Mouse (Mus musculus) neural tube, embryonic 14.5 days (tissue): ENCODE measurements around the gene Tuba1b. TPM values are rescaled to one million over a fixed set of nuclear protein-coding genes. Genes with fewer than 3 reads are reported as not detected.
"Not testable (repeated sequence)": the region's sequence is repeated elsewhere in the genome, so short reads cannot be mapped to it uniquely, and the experiment has no call there.

ENCODE experiments used
- ATAC-seq: fragments of 200-750 bp; cut with Nextera tagmentation; 2 replicates; pipeline ENCODE4 v1.8.0; 2017; ENCODE audit warnings: low read depth, mild to moderate bottlenecking, moderate TSS enrichment, moderate library complexity
- H3K27ac ChIP-seq: fragments of 300-500 bp; sonication (generic); 2 replicates; pipeline ENCODE4 v1.5.1; 2014; ENCODE audit warnings: low read depth, mild to moderate bottlenecking, control low read depth, low read length, moderate library complexity, mixed read lengths
- H3K27me3 ChIP-seq: fragments of 300-500 bp; sonication (generic); 2 replicates; pipeline ENCODE4 v1.6.1; 2014; ENCODE audit warnings: low read length; ENCODE audit not compliant: control insufficient read depth, insufficient read depth
- H3K36me3 ChIP-seq: fragments of 300-500 bp; sonication (generic); 2 replicates; pipeline ENCODE4 v1.6.1; 2014; ENCODE audit warnings: low read length, mixed read lengths; ENCODE audit not compliant: control insufficient read depth, insufficient read depth
- H3K4me1 ChIP-seq: fragments of 300-500 bp; sonication (generic); 2 replicates; pipeline ENCODE4 v1.6.1; 2014; ENCODE audit warnings: low read length; ENCODE audit not compliant: control insufficient read depth, insufficient read depth
- H3K4me2 ChIP-seq: fragments of 300-500 bp; sonication (generic); 2 replicates; pipeline ENCODE4 v1.6.1; 2014; ENCODE audit warnings: mild to moderate bottlenecking, low read depth, low read length, control low read depth
- H3K4me3 ChIP-seq: fragments of 300-500 bp; sonication (generic); 2 replicates; pipeline ENCODE4 v1.5.1; 2014; ENCODE audit warnings: low read depth, low read length, control low read depth, mixed read lengths
- H3K9ac ChIP-seq: fragments of 300-500 bp; sonication (generic); replicated peaks from 2 replicates; pipeline ENCODE4 v1.6.1; 2014; ENCODE audit warnings: low read depth, mild to moderate bottlenecking, control low read depth, low read length, mixed read lengths
- H3K9me3 ChIP-seq: fragments of 300-500 bp; sonication (generic); 2 replicates; pipeline ENCODE4 v1.6.1; 2016; ENCODE audit warnings: low read length; ENCODE audit not compliant: control insufficient read depth
- WGBS: fragments of 180-500 bp; shearing (Covaris S2); extraction: QIAGEN DNeasy Blood & Tissue Kit; methylation state at CpG from one replicate; pipeline ENCODE4 v1.1.7; 2014; 5-methylcytosine and 5-hydroxymethylcytosine counted together
- polyA plus RNA-seq: library from polyadenylated mRNA; unstranded; fragments of >200 nt; fragmentation: Nextera tagmentation; extraction: Ambion mirVana; gene quantifications from 2 replicates; pipeline ENCODE4 v1.2.1, GENCODE M21; 2014

Tuba1b gene
- polyA plus RNA-seq, 1 experiment from 2014 or later = 1,301 TPM

- whole genome bisulfite sequencing = 51% methylated on average over 4 of the region's 4 CpGs
- no peaks in the 10 kb centered on the region for H3K27me3 ChIP-seq
- peak overlapping the region; percentile 84; the same call in 1 of the 2 replicates for H3K4me3 ChIP-seq
- H3K4me2 ChIP-seq = peak overlapping the region; percentile 63
- peaks cover 2% of the 10 kb centered on the region; the same call in 1 of the 2 replicates for H3K36me3 ChIP-seq
- H3K27ac ChIP-seq = peak overlapping the region; percentile 99
- H3K9ac ChIP-seq = peak overlapping the region; percentile 100
- H3K9me3 ChIP-seq = no peaks in the 10 kb centered on the region
- H3K4me1 ChIP-seq = peaks cover 13% of the 10 kb centered on the region; the same call in 1 of the 2 replicates
- no peak for ATAC-seq
Observed at GRCm38 (mm10) chr15:98956000-98956399, 21.6 kb upstream of the Tuba1b start.

- Histone ChIP-seq H3K4me3 (peak overlapping the region; percentile 84), H3K4me2 (peak overlapping the region; percentile 63), H3K27me3 (no peaks in the 10 kb centered on the region), H3K9ac (peak overlapping the region; percentile 100), H3K4me1 (peaks cover 13% of the 10 kb centered on the region; the same call in 1 of the 2 replicates), H3K36me3 (peaks cover 3% of the 10 kb centered on the region; the same call in 1 of the 2 replicates), H3K9me3 (no peaks in the 10 kb centered on the region), H3K27ac (peak overlapping the region; percentile 99)
- 32% methylated on average over 4 of the region's 4 CpGs for WGBS
- no peak for ATAC-seq
Observed at GRCm38 (mm10) chr15:98955324-98955723, 21.0 kb upstream of the Tuba1b start.

GRCm38 (mm10) chr15:98954425-98955253, 20.3 kb upstream of the Tuba1b start:
- ATAC-seq = peak; percentile 7; the same call in 1 of the 2 replicates
- H3K27ac ChIP-seq = peak overlapping the region; percentile 99
- peak overlapping the region; percentile 100 for H3K9ac ChIP-seq
- H3K9me3 ChIP-seq = no peaks in the 10 kb centered on the region
- peaks cover 13% of the 10 kb centered on the region; the same call in 1 of the 2 replicates for H3K4me1 ChIP-seq
- peaks cover 5% of the 10 kb centered on the region; the same call in 1 of the 2 replicates for H3K36me3 ChIP-seq
- peak overlapping the region; percentile 84 for H3K4me3 ChIP-seq
- 3% methylated on average over 14 of the region's 14 CpGs for WGBS
- H3K4me2 ChIP-seq = peak overlapping the region; percentile 63
- no peaks in the 10 kb centered on the region for H3K27me3 ChIP-seq

GRCm38 (mm10) chr15:98953401-98954356, 19.3 kb upstream of the Tuba1b start, which contains the start of the genes Gm49450 and Tuba1a:
Gm49450 (minus strand) TSS chr15:98953551.
Tuba1a (minus strand) TSS chr15:98953703.
- ATAC-seq = peak; percentile 97
- peak within 1 kb of the TSS; percentile 100 for H3K9ac ChIP-seq
- peaks cover 10% of the 10 kb centered on the region; the same call in 1 of the 2 replicates for H3K36me3 ChIP-seq
- H3K9me3 ChIP-seq = no peaks in the 10 kb centered on the region
- H3K4me2 ChIP-seq = peak within 1 kb of the TSS; percentile 63
- WGBS = 2% methylated on average over 28 of the region's 28 CpGs
- H3K27ac ChIP-seq = peak within 1 kb of the TSS; percentile 99
- no peaks in the 10 kb centered on the region for H3K27me3 ChIP-seq
- H3K4me3 ChIP-seq = peak within 1 kb of the TSS; percentile 84
- peaks cover 16% of the 10 kb centered on the region; the same call in 1 of the 2 replicates for H3K4me1 ChIP-seq

GRCm38 (mm10) chr15:98952751-98953400, 18.5 kb upstream of the Tuba1b start:
- WGBS = under 1% methylated on average over 41 of the region's 41 CpGs
- no peak overlapping the region; the same call in 1 of the 2 replicates for H3K4me2 ChIP-seq
- peaks cover 10% of the 10 kb centered on the region; the same call in 1 of the 2 replicates for H3K36me3 ChIP-seq
- H3K27ac ChIP-seq = peak overlapping the region; percentile 99
- H3K27me3 ChIP-seq = no peaks in the 10 kb centered on the region
- H3K9ac ChIP-seq = peak overlapping the region; percentile 100
- peak; percentile 50 for ATAC-seq
- H3K4me1 ChIP-seq = peaks cover 16% of the 10 kb centered on the region; the same call in 1 of the 2 replicates
- no peaks in the 10 kb centered on the region for H3K9me3 ChIP-seq
- peak overlapping the region; percentile 84 for H3K4me3 ChIP-seq

- peak; percentile 22; the same call in 1 of the 2 replicates for ATAC-seq
- WGBS = 2% methylated on average over 5 of the region's 5 CpGs
Observed at GRCm38 (mm10) chr15:98952063-98952455, 17.7 kb upstream of the Tuba1b start.

GRCm38 (mm10) chr15:98951122-98952062, 17.0 kb upstream of the Tuba1b start:
- Histone ChIP-seq H3K27ac (peak overlapping the region; percentile 99; the same call in 1 of the 2 replicates), H3K4me3 (peak overlapping the region; percentile 84), H3K4me2 (peak overlapping the region; percentile 54), H3K36me3 (peaks cover 10% of the 10 kb centered on the region; the same call in 1 of the 2 replicates), H3K9ac (peak overlapping the region; percentile 100), H3K4me1 (peaks cover 14% of the 10 kb centered on the region; the same call in 1 of the 2 replicates)
- ATAC-seq, H3K9me3 ChIP-seq, H3K27me3 ChIP-seq: not testable (repeated sequence)
- WGBS = 47% methylated on average over 11 of the region's 15 CpGs

More at GRCm38 (mm10) chr15:98952063-98952455, 17.7 kb upstream of the Tuba1b start:
- Histone ChIP-seq H3K27ac (peak overlapping the region; percentile 99), H3K4me3 (peak overlapping the region; percentile 84), H3K4me1 (peaks cover 16% of the 10 kb centered on the region; the same call in 1 of the 2 replicates), H3K36me3 (peaks cover 10% of the 10 kb centered on the region; the same call in 1 of the 2 replicates), H3K4me2 (peak overlapping the region; percentile 54), H3K9me3 (no peaks in the 10 kb centered on the region), H3K27me3 (no peaks in the 10 kb centered on the region), H3K9ac (peak overlapping the region; percentile 100)
